Mouse (Mus musculus) spleen, adult 2 months (tissue): ENCODE measurements around the gene Il2ra.

ENCODE experiments used
- CTCF ChIP-seq: fragments of 200-500 bp; IDR thresholded peaks from 2 replicates; pipeline ENCODE4 v1.5.1; 2011; ENCODE audit warnings: mild to moderate bottlenecking, inconsistent platforms; ENCODE audit not compliant: insufficient read depth, insufficient read length, insufficient replicate concordance; ENCODE audit errors: extremely low read depth
- POLR2A ChIP-seq: fragments of 200-500 bp; IDR thresholded peaks from 2 replicates; pipeline ENCODE4 v1.6.1; 2011; ENCODE audit warnings: low read depth, low read length, inconsistent platforms

DNA sequence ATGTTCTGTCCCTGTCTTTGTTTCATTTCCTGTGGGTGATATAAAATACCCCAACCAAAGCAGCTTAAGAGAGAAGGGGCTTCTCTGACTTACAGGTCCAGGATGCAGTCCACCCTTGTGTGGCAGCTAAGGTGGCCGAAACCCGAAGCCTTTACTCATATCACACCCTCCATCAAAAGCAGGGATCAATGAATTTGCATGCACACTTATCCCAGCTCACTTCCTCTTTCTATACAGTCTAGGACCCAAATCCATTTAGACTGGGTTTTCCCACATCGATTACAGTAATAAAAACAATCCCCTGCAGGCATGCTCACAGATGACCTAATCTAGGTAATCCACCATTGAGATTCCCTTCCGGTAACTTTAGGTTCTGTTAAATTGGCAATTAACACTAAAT is 43.9 kb downstream of the Il2ra start:
- TF ChIP-seq CTCF, result no peak
- TF ChIP-seq POLR2A, result no peak
